Mouse (Mus musculus) bone marrow macrophage, adult 2 months (primary cell): Measurements from ENCODE around the gene H2-K1. TPM values are rescaled to one million over a fixed set of nuclear protein-coding genes. Genes with fewer than 3 reads are reported as not detected.
A peak's percentile ranks its signal among the peaks of the same experiment; 100 is the strongest.

Source experiments
- H3K27ac ChIP-seq: 2 replicates; pipeline ENCODE4 v1.5.1; 2012; ENCODE audit warnings: low read depth, low read length; ENCODE audit not compliant: insufficient read depth
- H3K4me1 ChIP-seq: 2 replicates; pipeline ENCODE4 v1.6.1; 2012; ENCODE audit warnings: low read length; ENCODE audit not compliant: control insufficient read depth, insufficient read depth
- H3K4me3 ChIP-seq: 2 replicates; pipeline ENCODE4 v1.5.1; 2012; ENCODE audit warnings: mild to moderate bottlenecking, low read length, moderate library complexity; ENCODE audit not compliant: insufficient read depth
- CTCF ChIP-seq: IDR thresholded peaks from 2 replicates; pipeline ENCODE4 v1.5.1; 2012; ENCODE audit warnings: low read depth, mild to moderate bottlenecking, low read length, moderate library complexity
- POLR2A ChIP-seq: IDR thresholded peaks from 2 replicates; pipeline ENCODE4 v1.6.1; 2012; ENCODE audit warnings: mild to moderate bottlenecking, low read depth, low read length, borderline replicate concordance
- polyA plus RNA-seq: library from polyadenylated mRNA; stranded (reverse); fragments of >200 nt; gene quantifications from 2 replicates; pipeline ENCODE4 v1.2.4, GENCODE M21; 2012; ENCODE audit not compliant: missing spikeins, insufficient read depth, insufficient read length

Gene H2-K1
- polyA plus RNA-seq, 1 experiment = 2,635 TPM

GRCm38 (mm10) chr17:34026917-34027655, 26.9 kb upstream of the H2-K1 start:
- no peak for TF ChIP-seq CTCF
- TF ChIP-seq POLR2A = no peak
- Histone ChIP-seq H3K4me3 (peak overlapping the region; percentile 75), H3K27ac (peak overlapping the region; percentile 43), H3K4me1 (peaks cover 28% of the 10 kb centered on the region)

- H3K4me3 ChIP-seq = no peak overlapping the region
- H3K4me1 ChIP-seq = peaks cover 28% of the 10 kb centered on the region
- no peak overlapping the region for H3K27ac ChIP-seq
- TF ChIP-seq POLR2A = no peak
- no peak for TF ChIP-seq CTCF
Observed at GRCm38 (mm10) chr17:34026221-34026620, 26.1 kb upstream of the H2-K1 start.

GRCm38 (mm10) chr17:34025756-34026151, 25.6 kb upstream of the H2-K1 start:
- Histone ChIP-seq H3K27ac (no peak overlapping the region), H3K4me1 (peaks cover 28% of the 10 kb centered on the region), H3K4me3 (no peak overlapping the region)
- TF ChIP-seq CTCF (no peak), POLR2A (no peak)

GRCm38 (mm10) chr17:34024861-34025755, 25.0 kb upstream of the H2-K1 start:
- Histone ChIP-seq H3K4me1 (peaks cover 24% of the 10 kb centered on the region), H3K4me3 (peak overlapping the region; percentile 69), H3K27ac (peak overlapping the region; percentile 23; the same call in 1 of the 2 replicates)
- TF ChIP-seq POLR2A (no peak), CTCF (no peak)

GRCm38 (mm10) chr17:34024317-34024821, 24.2 kb upstream of the H2-K1 start, which contains the start of gene Ring1:
TSS of gene Ring1 (minus strand) at chr17:34024680.
- peak within 1 kb of the TSS; percentile 69 for H3K4me3 ChIP-seq
- TF ChIP-seq CTCF (no peak), POLR2A (no peak)
- H3K4me1 ChIP-seq = peaks cover 18% of the 10 kb centered on the region
- peak within 1 kb of the TSS; percentile 23; the same call in 1 of the 2 replicates for H3K27ac ChIP-seq

- no peak for TF ChIP-seq CTCF
- TF ChIP-seq POLR2A = no peak
- no peak overlapping the region for H3K27ac ChIP-seq
Observed at GRCm38 (mm10) chr17:34023678-34024077, 23.5 kb upstream of the H2-K1 start.

GRCm38 (mm10) chr17:34022987-34023386, 22.8 kb upstream of the H2-K1 start:
- no peak overlapping the region for H3K4me3 ChIP-seq
- TF ChIP-seq CTCF (no peak), POLR2A (no peak)
- no peak overlapping the region for H3K27ac ChIP-seq
- peaks cover 15% of the 10 kb centered on the region for H3K4me1 ChIP-seq

More at GRCm38 (mm10) chr17:34023678-34024077, 23.5 kb upstream of the H2-K1 start:
- peak overlapping the region; percentile 69 for H3K4me3 ChIP-seq
- H3K4me1 ChIP-seq = peaks cover 18% of the 10 kb centered on the region

GRCm38 (mm10) chr17:34022414-34022783, 22.3 kb upstream of the H2-K1 start:
- TF ChIP-seq CTCF (no peak), POLR2A (no peak)
- no peak overlapping the region for H3K27ac ChIP-seq
- peaks cover 15% of the 10 kb centered on the region for H3K4me1 ChIP-seq
- no peak overlapping the region for H3K4me3 ChIP-seq

- TF ChIP-seq CTCF = no peak
- no peak for TF ChIP-seq POLR2A
- H3K4me1 ChIP-seq = peaks cover 11% of the 10 kb centered on the region
- H3K4me3 ChIP-seq = no peak overlapping the region
- H3K27ac ChIP-seq = no peak overlapping the region
Observed at GRCm38 (mm10) chr17:34021539-34022413, 21.6 kb upstream of the H2-K1 start.
